Mouse (Mus musculus): ENCODE measurements at regions not wholly inside any gene's neighbourhood (a gene's known extent, or its start where the extent isn't known, plus 50 kb on each side); places are given as distances from the start of the nearest gene placed in this dataset.

DNA sequence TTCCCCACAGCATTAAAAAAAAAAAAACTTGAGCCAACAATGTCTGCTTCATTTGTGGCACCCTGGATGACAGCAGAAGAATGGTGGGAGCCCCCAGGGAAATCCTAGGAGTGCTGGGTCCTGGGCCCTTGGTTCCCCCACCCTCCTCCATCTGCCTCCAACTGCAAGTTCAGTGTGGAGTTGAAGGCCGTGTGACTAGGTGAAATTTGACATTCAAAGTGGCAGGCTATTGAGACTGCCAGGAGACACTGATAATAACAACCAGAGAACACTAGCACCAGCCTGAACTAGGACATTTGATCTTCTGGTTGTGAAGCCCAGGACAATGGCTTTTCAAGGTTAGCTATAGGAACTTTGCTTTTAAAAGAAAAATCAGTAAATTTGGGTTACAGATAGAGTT is 74.0 kb downstream of the Adamts15 start:
- no peak for DNase-seq (ENCODE audit: low spot score in 2 of 2)

DNA sequence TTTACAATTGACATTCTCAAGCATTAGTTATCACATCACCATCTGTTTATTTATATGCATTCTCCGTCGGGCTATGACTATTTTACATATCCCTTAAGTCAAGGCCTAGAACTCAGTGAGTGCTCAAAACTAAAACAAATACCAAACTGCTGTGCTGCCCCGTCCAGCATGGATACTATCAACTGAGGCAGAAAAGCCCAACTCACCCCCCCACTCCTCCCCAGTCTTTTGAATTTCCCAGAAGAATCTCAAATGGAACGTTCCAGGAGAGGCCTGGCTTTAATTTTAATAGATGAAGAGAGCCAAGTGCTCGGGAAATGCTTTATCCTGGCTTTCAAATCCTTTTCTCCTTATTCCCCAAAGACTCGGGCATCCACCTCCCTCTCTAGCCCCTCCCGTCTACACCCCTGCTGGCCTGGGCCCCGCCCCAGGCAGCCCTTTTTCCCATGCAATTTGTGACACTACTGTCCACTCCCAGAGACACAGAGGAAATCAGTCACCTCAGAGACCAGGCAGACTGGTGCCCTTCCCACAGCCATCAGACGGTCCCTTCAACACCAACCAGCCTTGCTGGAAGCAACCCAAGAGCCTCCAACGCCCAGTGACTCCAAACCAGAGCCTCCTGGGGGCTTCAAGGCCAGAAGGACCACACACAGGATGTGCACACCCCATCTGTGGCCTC is 76.5 kb downstream of the Adamts15 start:
- DNase-seq (ENCODE audit: low spot score in 2 of 2): no peak

DNA sequence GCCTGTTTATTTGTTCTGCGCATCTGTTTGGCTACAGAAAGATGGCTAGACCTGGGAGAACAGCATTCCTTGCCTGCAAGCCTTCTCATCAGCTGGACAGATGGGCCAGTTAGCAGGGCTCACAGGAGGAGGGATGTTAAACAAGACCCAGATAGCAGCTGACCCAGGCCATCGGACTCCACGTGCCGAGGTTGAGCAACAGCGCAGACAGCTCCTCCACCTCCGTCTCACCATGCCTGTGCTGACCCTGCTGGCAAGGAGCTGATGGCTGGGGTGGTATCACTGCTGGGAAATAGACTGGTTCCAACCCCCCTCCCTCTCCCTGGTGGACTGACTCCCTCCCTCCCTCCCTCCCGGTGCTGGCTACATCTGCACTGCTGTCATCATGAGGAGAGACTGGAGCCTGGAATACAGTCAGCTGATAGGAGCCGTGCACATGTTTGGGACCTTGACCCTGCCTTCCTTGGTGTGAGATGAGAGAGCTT is 78.1 kb downstream of the Adamts15 start:
- peak in 1 of 2 experiments; percentile 24 for DNase-seq (ENCODE audit: low spot score in 2 of 2)

DNA sequence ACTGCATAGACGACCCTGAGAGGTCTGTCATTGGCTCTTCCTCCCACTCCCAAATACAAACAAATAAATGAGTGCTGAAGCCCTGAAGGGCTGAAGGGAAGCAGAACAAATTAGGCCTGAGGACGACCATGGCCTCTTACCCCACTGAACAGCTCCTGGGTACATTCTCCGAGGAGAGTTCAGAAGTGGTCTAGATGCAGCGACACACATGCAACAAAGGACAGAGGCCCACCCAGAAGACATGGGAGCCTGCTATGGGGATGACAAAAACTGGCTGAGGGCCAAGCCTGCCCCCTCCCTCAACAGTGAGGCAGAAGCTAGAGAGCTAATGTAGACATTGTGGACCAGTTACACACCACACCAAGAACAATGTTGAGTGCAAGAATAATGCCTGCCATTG is 87.3 kb downstream of the Adamts15 start:
- DNase-seq (ENCODE audit: low spot score in 2 of 2): no peak

GRCm38 (mm10) chr9:30834565-30834905 is 87.7 kb downstream of the Adamts15 start:
- DNase-seq (ENCODE audit: low spot score in 2 of 2): no peak

- DNase-seq (ENCODE audit: low spot score in 2 of 2): no peak
Observed at GRCm38 (mm10) chr9:30833836-30834564, 88.3 kb downstream of the Adamts15 start.

DNA sequence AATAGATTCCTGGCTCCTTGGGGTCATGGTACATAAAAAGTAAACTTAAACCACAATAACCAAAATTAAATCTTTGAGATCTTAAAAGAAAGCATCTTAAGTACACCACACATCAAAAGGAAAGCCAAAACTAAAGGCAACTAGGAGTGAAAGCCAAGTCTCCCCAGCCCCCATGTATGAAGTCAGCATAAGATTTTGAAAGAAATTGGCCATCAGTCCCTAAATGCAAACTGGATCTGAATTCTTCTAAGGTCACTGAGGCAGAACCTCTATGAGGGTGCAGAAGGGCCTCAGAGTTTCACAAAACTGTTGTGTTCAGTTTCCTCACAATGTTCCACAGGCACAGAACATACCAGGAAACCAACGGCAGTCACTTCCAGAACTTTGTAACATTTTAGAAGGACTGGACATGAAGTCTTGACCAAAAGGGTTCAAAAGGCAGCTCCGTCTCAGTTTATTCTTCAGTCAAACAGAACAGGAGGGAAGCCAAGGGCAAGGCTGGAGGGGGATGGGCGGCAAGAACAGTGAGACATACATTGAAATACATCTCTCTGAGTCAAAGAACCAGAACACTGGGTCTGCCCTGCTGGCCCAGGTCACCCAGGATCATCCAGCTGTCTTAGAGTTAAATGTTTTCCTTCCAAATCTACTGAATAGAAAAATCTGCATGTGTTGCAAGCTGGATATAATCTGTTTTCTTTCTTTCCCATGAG is 92.9 kb downstream of the Adamts15 start:
- DNase-seq (ENCODE audit: low spot score in 2 of 2): no peak

DNA sequence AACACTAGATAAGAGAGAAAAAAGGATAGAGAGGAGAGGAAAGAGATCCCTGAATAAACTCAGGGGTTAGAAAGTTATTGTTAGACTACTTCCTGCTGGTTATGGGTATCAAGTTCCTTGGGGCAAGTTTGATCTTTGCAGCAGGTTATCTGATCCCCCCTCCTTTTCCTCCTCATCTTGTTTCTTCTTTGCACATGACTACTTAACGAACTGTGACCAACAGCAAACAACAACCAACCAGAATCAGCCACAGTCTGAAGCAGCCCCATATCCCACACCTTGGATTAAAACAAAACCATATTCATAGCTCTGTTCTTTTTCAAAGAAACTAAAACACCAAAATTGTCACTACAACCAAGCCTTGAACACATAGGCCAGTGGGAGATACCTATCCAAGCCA is 94.5 kb downstream of the Adamts15 start:
- no peak for DNase-seq (ENCODE audit: low spot score in 2 of 2)

- DNase-seq (ENCODE audit: low spot score in 2 of 2): no peak
Observed at GRCm38 (mm10) chr9:30824056-30824625, 98.1 kb downstream of the Adamts15 start.

GRCm38 (mm10) chr9:30820806-30821375 is 101.4 kb downstream of the Adamts15 start:
- no peak for DNase-seq (ENCODE audit: low spot score in 2 of 2)

DNA sequence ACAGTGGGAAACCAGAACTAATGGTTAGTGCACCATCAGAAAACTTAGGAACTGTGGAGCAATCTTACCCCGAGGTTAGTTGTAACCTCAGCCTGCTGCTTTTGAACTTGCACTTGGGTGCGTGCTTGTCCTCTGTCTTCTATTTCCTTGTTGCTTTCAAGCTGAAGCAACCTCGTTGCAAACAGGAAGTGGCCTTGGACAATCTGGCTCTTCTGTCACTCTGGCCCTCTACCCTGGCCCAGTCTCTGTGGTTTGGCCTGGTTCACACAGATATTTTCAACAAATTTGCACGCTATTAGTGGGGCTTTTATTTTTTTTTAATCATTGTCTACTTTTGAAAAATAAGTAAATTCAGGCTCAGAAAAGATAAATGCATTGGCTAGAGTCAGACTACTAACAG is 109.0 kb downstream of the Adamts15 start:
- no peak for DNase-seq (ENCODE audit: low spot score in 2 of 2)

GRCm38 (mm10) chr9:30810843-30811242 is 111.4 kb downstream of the Adamts15 start:
- DNase-seq (ENCODE audit: low spot score in 2 of 2): no peak

- DNase-seq (ENCODE audit: low spot score in 2 of 2): no peak
Observed at GRCm38 (mm10) chr9:30810290-30810689, 112.0 kb downstream of the Adamts15 start.

- no peak for DNase-seq (ENCODE audit: low spot score in 2 of 2)
Observed at GRCm38 (mm10) chr9:30808863-30809491, 113.3 kb downstream of the Adamts15 start.

DNA sequence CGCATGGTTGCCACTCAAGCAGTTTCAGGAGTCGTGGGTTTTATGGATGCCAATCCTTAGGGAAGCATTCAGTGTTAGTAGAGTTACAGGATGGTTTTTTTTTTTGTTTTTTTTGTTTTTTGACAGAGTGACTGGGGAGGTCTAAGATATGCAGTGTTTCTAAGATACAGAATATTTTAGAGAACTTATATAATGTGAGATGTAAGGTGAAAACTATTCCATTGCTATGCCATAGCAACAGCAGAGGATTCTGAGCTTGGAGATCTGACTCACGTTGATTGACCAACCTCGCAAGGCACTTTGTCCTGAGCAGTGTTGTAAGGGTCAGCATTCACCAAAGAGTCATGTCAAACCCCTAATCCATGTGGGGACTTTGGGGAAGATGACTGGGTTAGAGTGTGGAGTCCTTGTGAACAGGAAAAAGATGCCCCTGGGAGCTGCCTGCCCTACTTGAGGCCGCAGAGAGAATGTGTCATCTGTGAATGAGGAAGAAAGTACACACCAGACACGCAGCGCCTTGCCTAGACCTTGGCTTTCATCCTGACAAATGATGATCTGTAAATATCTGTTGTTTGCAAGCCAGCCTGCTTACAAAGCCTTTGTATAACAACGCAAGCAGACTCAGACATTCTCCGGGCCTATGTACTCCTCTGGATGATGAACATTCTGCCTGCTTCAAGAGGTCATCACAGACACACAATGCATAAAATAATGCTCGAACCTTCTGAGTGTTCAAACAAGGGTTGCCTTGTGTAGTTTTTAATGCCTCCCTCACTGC is 118.3 kb downstream of the Adamts15 start:
- DNase-seq (ENCODE audit: low spot score in 2 of 2): no peak

- DNase-seq (ENCODE audit: low spot score in 2 of 2): no peak
Observed at GRCm38 (mm10) chr9:30802826-30803225, 119.4 kb downstream of the Adamts15 start.

DNA sequence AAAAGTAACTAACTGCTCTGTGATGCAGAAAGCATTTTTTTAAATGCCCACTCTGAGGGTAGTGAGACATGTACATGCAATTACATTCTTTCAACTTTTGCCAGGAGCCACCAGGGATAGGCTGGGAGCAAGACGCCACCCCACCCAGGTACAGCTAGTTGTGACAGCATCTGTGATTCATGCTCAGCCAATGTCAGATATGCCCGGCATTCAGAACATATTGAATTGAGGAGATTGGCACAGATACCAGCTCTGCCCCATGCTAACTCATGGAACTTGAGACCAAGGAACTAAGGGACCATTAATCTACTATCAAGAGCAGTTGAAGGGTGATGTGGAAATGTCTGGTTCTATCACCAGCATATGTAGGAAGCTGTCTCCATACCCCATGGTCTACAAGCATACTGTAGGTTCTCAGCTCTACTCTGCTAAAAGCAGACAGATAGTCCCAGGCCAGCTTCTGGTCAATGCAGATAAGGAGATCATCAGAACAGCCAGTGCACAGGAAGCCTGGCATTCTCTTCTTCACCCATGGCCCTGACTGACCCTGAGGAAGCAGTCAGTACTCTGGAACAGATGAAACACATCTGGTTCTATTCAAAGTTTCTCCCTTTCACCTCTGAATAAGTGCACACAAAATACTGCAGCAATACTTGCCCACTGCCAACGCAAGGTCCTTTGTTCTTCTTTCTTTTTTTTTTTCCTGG is 127.4 kb downstream of the Adamts15 start:
- DNase-seq (ENCODE audit: low spot score in 2 of 2): no peak

DNA sequence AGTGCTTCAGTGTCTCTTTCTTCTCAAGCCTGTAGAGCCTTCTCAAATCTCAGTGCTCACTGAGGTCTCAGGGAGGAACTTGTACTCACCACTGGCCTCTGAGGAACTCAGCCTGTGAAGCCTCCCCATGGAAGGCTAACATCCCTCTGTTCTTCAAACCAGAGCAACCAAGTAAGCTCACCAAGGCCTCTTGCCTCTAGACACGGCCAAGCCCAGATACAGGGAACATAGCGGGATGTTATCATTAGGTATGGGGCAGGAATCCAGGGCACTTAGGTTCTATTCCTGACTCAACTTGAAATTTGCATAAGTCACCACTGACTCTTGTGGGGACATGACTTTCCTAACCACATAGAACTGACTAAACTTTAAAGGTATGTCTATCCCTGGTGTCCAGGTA is 141.0 kb downstream of the Adamts15 start:
- no peak for DNase-seq (ENCODE audit: low spot score in 2 of 2)

DNA sequence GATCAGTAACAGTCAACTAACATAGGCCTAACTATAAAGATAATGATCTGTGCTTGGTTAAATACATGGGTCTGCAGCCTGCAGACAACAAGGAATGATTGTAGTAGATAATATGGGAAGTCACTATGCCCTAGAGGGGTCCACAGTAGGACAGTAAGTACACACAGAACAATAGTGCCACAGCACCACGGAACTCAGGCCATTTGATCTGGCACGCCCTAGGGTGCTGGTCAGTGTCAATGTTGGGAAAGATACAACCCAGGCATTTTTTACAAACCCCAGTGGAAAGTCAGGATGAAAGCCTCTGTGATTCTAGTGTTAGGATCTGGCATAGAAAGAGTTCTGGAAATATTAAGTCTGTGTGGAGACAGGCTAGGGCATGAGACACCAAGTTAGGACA is 144.4 kb downstream of the Adamts15 start:
- DNase-seq (ENCODE audit: low spot score in 2 of 2): no peak

DNA sequence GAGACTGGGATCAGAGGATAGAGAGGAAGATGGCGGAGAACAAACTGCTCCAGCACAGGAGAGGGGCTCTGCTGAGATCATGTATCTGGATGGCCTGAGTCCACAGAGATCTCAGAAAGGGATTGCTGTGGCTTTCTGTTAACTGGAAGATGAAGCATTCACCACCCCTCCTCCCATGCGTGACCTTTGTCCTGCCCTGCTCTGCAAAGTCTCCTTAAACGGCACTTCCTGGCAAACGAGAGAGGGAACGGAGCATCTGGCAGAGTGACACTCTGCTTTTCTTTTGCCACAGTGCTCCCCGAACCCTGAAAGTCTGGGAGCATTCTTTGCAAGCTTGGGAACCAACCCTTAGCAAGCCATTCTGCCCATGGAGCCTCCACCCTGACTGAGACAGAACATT is 147.1 kb downstream of the Adamts15 start:
- DNase-seq (ENCODE audit: low spot score in 2 of 2): no peak
